Mouse (Mus musculus) lung, embryonic 14.5 days (tissue): ENCODE results near the gene Kdm2a. TPM values are rescaled to one million over a fixed set of nuclear protein-coding genes. Genes with fewer than 3 reads are reported as not detected.

Source experiments
- ATAC-seq: fragments of 200-750 bp; cut with Nextera tagmentation; 2 replicates; pipeline ENCODE4 v1.8.0; 2017; ENCODE audit warnings: mild to moderate bottlenecking, moderate TSS enrichment, moderate library complexity; ENCODE audit not compliant: insufficient read depth
- DNase-seq: peaks from one replicate; pipeline ENCODE4 v3.0.0-alpha.2; 2015
- H3K27ac ChIP-seq: fragments of 300-500 bp; sonication (generic); 2 replicates; pipeline ENCODE4 v1.5.1; 2014; ENCODE audit warnings: low read depth, mild to moderate bottlenecking, moderate library complexity
- H3K27me3 ChIP-seq: fragments of 300-500 bp; sonication (generic); 2 replicates; pipeline ENCODE4 v1.6.1; 2014; ENCODE audit warnings: low read length, control low read depth; ENCODE audit not compliant: insufficient read depth
- H3K36me3 ChIP-seq: fragments of 300-500 bp; sonication (generic); 2 replicates; pipeline ENCODE4 v1.6.1; 2014; ENCODE audit warnings: control low read depth; ENCODE audit not compliant: insufficient read depth
- H3K4me1 ChIP-seq: fragments of 300-500 bp; sonication (generic); 2 replicates; pipeline ENCODE4 v1.6.1; 2014; ENCODE audit warnings: antibody characterized with exemption, control low read depth; ENCODE audit not compliant: insufficient read depth
- H3K4me2 ChIP-seq: fragments of 300-500 bp; sonication (generic); 2 replicates; pipeline ENCODE4 v1.6.1; 2014; ENCODE audit warnings: mild to moderate bottlenecking
- H3K4me3 ChIP-seq: fragments of 300-500 bp; sonication (generic); 2 replicates; pipeline ENCODE4 v1.5.1; 2014; ENCODE audit warnings: low read depth, low read length
- H3K9ac ChIP-seq: fragments of 300-500 bp; sonication (generic); 2 replicates; pipeline ENCODE4 v1.6.1; 2014
- H3K9me3 ChIP-seq: fragments of 300-500 bp; sonication (generic); 2 replicates; pipeline ENCODE4 v1.6.1; 2016; ENCODE audit warnings: low read depth, low read length, control low read depth
- CTCF ChIP-seq: IDR thresholded peaks from 2 replicates; pipeline ENCODE4 v1.5.1; 2016; ENCODE audit warnings: antibody characterized with exemption, low read depth
- WGBS: fragments of 180-500 bp; shearing (Covaris S2); extraction: QIAGEN DNeasy Blood & Tissue Kit; methylation state at CpG from one replicate; pipeline ENCODE4 v1.1.7; 2014; 5-methylcytosine and 5-hydroxymethylcytosine counted together
- polyA plus RNA-seq: library from polyadenylated mRNA; unstranded; fragments of >200 nt; fragmentation: Nextera tagmentation; extraction: Ambion mirVana; gene quantifications from 2 replicates; pipeline ENCODE4 v1.2.1, GENCODE M21; 2014

Kdm2a gene
- polyA plus RNA-seq, 1 experiment from 2014 or later: 63.1 TPM

DNA sequence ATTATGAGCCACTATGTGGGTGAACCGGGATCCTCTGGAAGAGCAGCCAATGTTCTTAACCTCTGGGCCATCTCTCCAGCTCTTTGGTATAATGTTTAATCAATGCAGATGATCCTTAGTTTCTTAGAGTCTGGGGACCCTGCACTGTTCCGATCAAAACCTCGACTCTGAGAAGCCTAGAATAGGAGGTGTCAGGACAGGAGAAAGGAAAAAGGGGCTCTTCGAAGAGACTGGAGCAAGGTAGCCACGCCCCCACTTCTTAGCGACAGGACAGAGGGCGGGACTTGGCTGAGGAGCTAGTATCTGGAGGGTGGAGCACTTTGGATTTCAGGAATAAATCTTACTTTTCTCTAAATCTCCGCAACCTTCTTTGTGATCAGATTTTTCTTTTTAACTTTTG, 42.1 kb upstream of the Kdm2a start:
- DNase-seq (peak; percentile 81), ATAC-seq (no peak)
- Histone ChIP-seq H3K36me3 (peaks cover 4% of the 10 kb centered on the region; the same call in 1 of the 2 replicates), H3K4me2 (peak overlapping the region; percentile 88), H3K9me3 (no peaks in the 10 kb centered on the region), H3K4me1 (peaks cover 15% of the 10 kb centered on the region), H3K4me3 (peak overlapping the region; percentile 76), H3K9ac (no peak overlapping the region), H3K27me3 (no peaks in the 10 kb centered on the region), H3K27ac (no peak overlapping the region)
- no peak for TF ChIP-seq CTCF
- 9% methylated on average over 8 of the region's 8 CpGs for WGBS

DNA sequence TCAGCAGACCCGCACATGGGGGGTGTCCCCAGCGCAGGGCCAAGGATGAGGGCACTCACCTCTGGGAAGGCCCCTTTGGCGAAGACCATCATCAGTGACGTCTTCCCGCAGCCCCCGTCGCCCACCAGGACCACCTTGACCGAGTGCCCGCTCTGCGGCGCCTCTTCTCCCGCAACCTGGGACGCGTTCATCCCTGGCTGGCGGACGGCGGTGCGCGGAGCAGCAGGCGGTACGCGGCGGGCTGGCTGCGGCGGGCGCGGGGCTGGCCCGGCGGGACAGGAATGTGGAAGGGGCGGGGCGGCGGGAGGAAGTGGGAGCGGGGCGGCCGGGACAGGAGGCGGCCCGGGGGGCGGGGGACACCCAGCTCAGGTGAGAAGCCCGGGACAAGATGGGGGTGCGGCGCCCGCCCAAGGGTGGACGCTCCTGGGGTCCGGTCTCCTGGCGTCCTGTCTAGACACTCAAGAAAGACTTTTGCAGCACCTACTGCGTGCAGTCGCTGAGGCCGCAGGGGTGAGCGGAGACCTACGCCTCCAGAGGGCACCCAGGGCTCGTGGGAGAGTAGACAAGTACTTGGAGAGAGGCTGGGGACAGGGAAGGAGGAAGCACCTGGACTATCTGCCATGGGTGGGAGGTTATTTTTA, 41.2 kb upstream of the Kdm2a start, which contains the start of gene Rhod:
TSS of gene Rhod (minus strand) at position 272 of the 641 bp plus-strand sequence.
- DNase-seq: peak; percentile 72
- Histone ChIP-seq H3K4me3 (peak within 1 kb of the TSS; percentile 76), H3K4me2 (peak within 1 kb of the TSS; percentile 88), H3K27ac (peak within 1 kb of the TSS; percentile 46; the same call in 1 of the 2 replicates), H3K9me3 (no peaks in the 10 kb centered on the region), H3K27me3 (no peaks in the 10 kb centered on the region), H3K9ac (peak within 1 kb of the TSS; percentile 79), H3K36me3 (peaks cover 4% of the 10 kb centered on the region; the same call in 1 of the 2 replicates), H3K4me1 (peaks cover 15% of the 10 kb centered on the region)
- WGBS: under 1% methylated on average over 50 of the region's 51 CpGs
- ATAC-seq: peak; percentile 65
- no peak for TF ChIP-seq CTCF

DNA sequence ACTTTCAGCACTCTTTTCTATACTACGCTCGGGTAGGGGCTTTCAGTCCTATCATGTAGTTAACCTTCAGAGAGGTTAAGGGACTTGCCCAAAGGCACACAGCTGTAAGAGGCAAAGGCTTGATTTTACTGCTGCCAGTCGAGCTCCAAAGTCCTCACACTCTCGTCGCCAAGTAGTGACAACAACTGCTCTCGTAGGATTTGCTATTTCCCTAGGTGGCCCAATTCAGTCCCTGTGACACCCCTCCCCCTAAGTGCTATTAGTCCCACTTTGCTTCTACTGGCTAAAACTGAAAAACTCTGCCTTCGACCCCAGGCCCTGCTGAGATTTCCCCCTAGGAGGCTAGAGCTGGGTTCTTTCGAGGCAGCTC, 40.7 kb upstream of the Kdm2a start:
- Histone ChIP-seq H3K27ac (peak overlapping the region; percentile 46; the same call in 1 of the 2 replicates), H3K36me3 (peaks cover 4% of the 10 kb centered on the region; the same call in 1 of the 2 replicates), H3K4me2 (peak overlapping the region; percentile 88), H3K27me3 (no peaks in the 10 kb centered on the region), H3K4me1 (peaks cover 15% of the 10 kb centered on the region), H3K9me3 (no peaks in the 10 kb centered on the region), H3K4me3 (peak overlapping the region; percentile 76), H3K9ac (peak overlapping the region; percentile 79)
- TF ChIP-seq CTCF: no peak
- DNase-seq (peak; percentile 43), ATAC-seq (no peak)
- 6% methylated on average over 8 of the region's 8 CpGs for WGBS

DNA sequence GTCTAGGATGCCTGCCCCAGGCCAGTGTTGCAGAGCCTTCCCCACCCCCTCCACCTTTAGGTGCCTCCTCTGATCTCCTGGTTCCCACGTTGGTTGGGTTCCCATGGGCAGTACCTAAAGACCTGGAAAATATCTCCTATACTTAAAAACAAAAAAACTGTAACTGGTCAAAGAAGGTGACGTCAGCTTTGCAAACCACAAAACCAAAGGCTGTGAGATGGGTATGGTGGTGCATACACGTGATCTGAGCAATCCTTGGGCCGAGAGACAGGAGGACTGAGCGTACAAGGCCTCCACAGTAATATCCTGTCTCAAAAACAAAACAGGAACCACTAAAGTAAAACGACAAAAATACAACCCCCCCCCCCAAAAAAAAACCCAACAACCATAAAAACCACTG, 39.8 kb upstream of the Kdm2a start:
- Histone ChIP-seq H3K9ac (no peak overlapping the region), H3K36me3 (peaks cover 4% of the 10 kb centered on the region; the same call in 1 of the 2 replicates), H3K4me1 (peaks cover 15% of the 10 kb centered on the region), H3K27ac (no peak overlapping the region), H3K27me3 (no peaks in the 10 kb centered on the region), H3K4me3 (no peak overlapping the region), H3K4me2 (peak overlapping the region; percentile 88), H3K9me3 (no peaks in the 10 kb centered on the region)
- WGBS: 70% methylated on average over 6 of the region's 6 CpGs
- ATAC-seq (no peak), DNase-seq (no peak)
- no peak for TF ChIP-seq CTCF

DNA sequence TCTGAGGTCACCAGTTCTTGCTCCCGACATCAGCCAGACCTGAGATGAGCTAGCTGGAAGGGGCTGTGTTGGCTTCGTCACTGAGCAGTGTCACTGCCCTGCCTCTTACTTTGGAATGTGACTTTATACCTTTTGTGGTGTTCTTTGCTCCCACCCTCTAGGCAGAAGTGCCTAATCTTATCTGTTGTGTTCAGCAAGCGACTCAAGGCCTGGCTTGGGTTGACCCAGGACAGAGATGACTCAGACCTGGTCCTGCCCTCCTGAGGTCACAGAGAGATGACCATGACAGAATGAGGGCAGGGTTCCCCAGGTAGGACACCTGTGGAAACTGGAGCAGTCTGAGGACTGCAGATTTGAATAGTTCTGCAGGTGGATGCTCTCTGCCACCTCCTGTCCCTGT, 38.2 kb upstream of the Kdm2a start:
- WGBS: 81% methylated on average over 3 of the region's 3 CpGs
- peaks cover 12% of the 10 kb centered on the region for H3K4me1 ChIP-seq
- H3K4me3 ChIP-seq: no peak overlapping the region
- H3K4me2 ChIP-seq: no peak overlapping the region
- DNase-seq (no peak), ATAC-seq (no peak)
- no peaks in the 10 kb centered on the region for H3K27me3 ChIP-seq
- H3K27ac ChIP-seq: no peak overlapping the region
- H3K36me3 ChIP-seq: peaks cover 13% of the 10 kb centered on the region
- TF ChIP-seq CTCF: no peak
- no peak overlapping the region for H3K9ac ChIP-seq
- no peaks in the 10 kb centered on the region for H3K9me3 ChIP-seq

DNA sequence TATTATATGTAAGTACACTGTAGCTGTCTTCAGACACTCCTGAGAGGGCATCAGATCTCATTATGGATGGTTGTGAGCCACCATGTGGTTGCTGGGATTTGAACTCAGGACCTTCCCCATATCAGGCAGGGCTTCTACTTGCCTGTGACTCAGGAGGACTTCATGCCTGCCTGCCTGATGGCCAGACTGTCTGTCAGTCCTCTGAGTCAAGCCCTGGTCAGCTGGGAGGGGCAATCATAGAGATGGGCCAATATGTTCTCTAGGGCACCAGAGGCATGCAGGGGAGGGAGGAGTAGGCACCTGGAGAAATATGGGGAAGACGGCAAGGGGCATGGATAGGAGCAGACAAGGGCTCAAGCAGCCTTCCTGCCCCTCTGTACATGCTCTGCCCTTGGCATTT, 36.9 kb upstream of the Kdm2a start:
- Histone ChIP-seq H3K4me1 (peaks cover 5% of the 10 kb centered on the region; the same call in 1 of the 2 replicates), H3K27me3 (no peaks in the 10 kb centered on the region), H3K4me3 (no peak overlapping the region), H3K9ac (no peak overlapping the region), H3K9me3 (no peaks in the 10 kb centered on the region), H3K27ac (no peak overlapping the region), H3K36me3 (peaks cover 24% of the 10 kb centered on the region), H3K4me2 (no peak overlapping the region)
- ATAC-seq (no peak), DNase-seq (no peak)
- no peak for TF ChIP-seq CTCF
- WGBS: 95% methylated on average over 1 of the region's 1 CpGs

DNA sequence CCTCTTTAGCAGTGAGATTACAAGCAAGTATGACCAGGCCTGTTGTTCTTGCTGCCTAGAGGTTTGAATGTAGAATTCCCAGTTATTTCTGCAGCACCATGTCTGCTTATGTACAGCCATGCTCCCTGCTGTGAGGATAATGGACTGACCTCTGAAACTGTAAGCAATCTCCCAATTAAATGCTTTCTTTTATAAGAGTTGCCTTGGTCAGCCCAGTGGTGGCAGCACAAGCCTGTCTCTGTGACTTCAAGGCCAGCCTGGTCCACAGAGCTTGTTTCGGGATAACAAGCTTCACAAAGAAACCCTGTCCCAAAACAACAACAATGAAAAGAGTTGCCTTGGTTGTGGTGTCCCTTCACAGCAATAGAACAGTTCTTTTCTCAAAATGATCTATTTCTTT, 35.7 kb upstream of the Kdm2a start:
- Histone ChIP-seq H3K36me3 (peaks cover 29% of the 10 kb centered on the region), H3K9ac (no peak overlapping the region)
- 87% methylated on average over 1 of the region's 1 CpGs for WGBS

More for the DNA sequence above, 35.7 kb upstream of the Kdm2a start:
- Histone ChIP-seq H3K27me3 (no peaks in the 10 kb centered on the region), H3K4me2 (no peak overlapping the region), H3K9me3 (no peaks in the 10 kb centered on the region), H3K4me3 (no peak overlapping the region), H3K4me1 (peaks cover 5% of the 10 kb centered on the region; the same call in 1 of the 2 replicates), H3K27ac (no peak overlapping the region)
- no peak for TF ChIP-seq CTCF
- DNase-seq (no peak), ATAC-seq (no peak)
